Mouse (Mus musculus) MEL (cell line): ENCODE measurements around the gene Slc44a5. TPM values are rescaled to one million over a fixed set of nuclear protein-coding genes. Genes with fewer than 3 reads are reported as not detected.

ENCODE experiments used
- DNase-seq: peaks from one replicate; pipeline ENCODE4 v3.0.0; 2011; ENCODE audit warnings: low read depth, low spot score
- H3K27ac ChIP-seq: 2 replicates; pipeline ENCODE4 v1.5.1; 2012; ENCODE audit warnings: low read depth, mild to moderate bottlenecking, control low read depth, low read length, moderate library complexity; ENCODE audit not compliant: control insufficient read depth
- H3K27me3 ChIP-seq, 2 experiments: fragments of 150-350 bp in 1 of 2; sonication (generic) in 1 of 2; 2 replicates each; pipeline ENCODE4 v1.6.1; 2012; ENCODE audit warnings: low read length in 2 of 2, mild to moderate bottlenecking in 2 of 2, improper control_type of control experiment in 1 of 2, moderate library complexity in 1 of 2; ENCODE audit not compliant: insufficient read depth in 2 of 2, control insufficient read depth in 1 of 2
- H3K36me3 ChIP-seq, 2 experiments: 2 replicates each; pipeline ENCODE4 v1.6.1; 2012 to 2014; ENCODE audit warnings: low read length in 2 of 2, improper control_type of control experiment in 1 of 2, inconsistent platforms in 1 of 2, mild to moderate bottlenecking in 1 of 2; ENCODE audit not compliant: insufficient read depth in 2 of 2, control insufficient read depth in 1 of 2
- H3K4me1 ChIP-seq, 2 experiments: fragments of 150-350 bp in 1 of 2; sonication (generic) in 1 of 2; 2 replicates each; pipeline ENCODE4 v1.6.1; 2012; ENCODE audit warnings: low read length in 2 of 2, improper control_type of control experiment in 1 of 2, mild to moderate bottlenecking in 1 of 2; ENCODE audit not compliant: insufficient read depth in 2 of 2, control insufficient read depth in 1 of 2
- H3K4me3 ChIP-seq, 2 experiments: fragments of 150-350 bp in 1 of 2; sonication (generic) in 1 of 2; 2 replicates each; pipeline ENCODE4 v1.5.1; 2012; ENCODE audit warnings: low read depth in 2 of 2, low read length in 2 of 2, mild to moderate bottlenecking in 2 of 2, moderate library complexity in 2 of 2, control low read depth in 1 of 2, improper control_type of control experiment in 1 of 2; ENCODE audit not compliant: control insufficient read depth in 1 of 2, insufficient read depth in 1 of 2
- H3K79me2 ChIP-seq: 2 replicates; pipeline ENCODE4 v1.6.1; 2012; ENCODE audit warnings: mild to moderate bottlenecking, low read length, moderate library complexity; ENCODE audit not compliant: control insufficient read depth, poor library complexity, insufficient read depth
- H3K9ac ChIP-seq: 2 replicates; pipeline ENCODE4 v1.6.1; 2012; ENCODE audit warnings: low read depth, mild to moderate bottlenecking, control low read depth, low read length, moderate library complexity; ENCODE audit not compliant: control insufficient read depth, poor library complexity, severe bottlenecking
- H3K9me3 ChIP-seq: fragments of 150-350 bp; sonication (generic); replicated peaks from 2 replicates; pipeline ENCODE4 v1.6.1; 2012; ENCODE audit warnings: mild to moderate bottlenecking, low read length, improper control_type of control experiment, moderate library complexity; ENCODE audit not compliant: insufficient read depth
- BHLHE40 ChIP-seq: IDR thresholded peaks from 2 replicates; pipeline ENCODE4 v1.6.1; 2012; ENCODE audit warnings: low read depth, mild to moderate bottlenecking, inconsistent platforms, low read length, improper control_type of control experiment, borderline replicate concordance
- CTCF ChIP-seq, 3 experiments: IDR thresholded peaks in 2 of 3; conservative IDR thresholded peaks in 1 of 3; 2 replicates each; pipeline ENCODE4 v1.5.1; 2011 to 2012; ENCODE audit warnings: low read length in 3 of 3, low read depth in 2 of 3, mild to moderate bottlenecking in 2 of 3, improper control_type of control experiment in 1 of 3, inconsistent platforms in 1 of 3, mixed read lengths in 1 of 3, moderate library complexity in 1 of 3; ENCODE audit not compliant: control insufficient read depth in 1 of 3, insufficient read depth in 1 of 3, poor library complexity in 1 of 3, severe bottlenecking in 1 of 3
- ETS1 ChIP-seq: IDR thresholded peaks from 2 replicates; pipeline ENCODE4 v1.6.1; 2012; ENCODE audit warnings: low read depth, mild to moderate bottlenecking, inconsistent platforms, low read length, improper control_type of control experiment, moderate library complexity
- GABPA ChIP-seq: IDR thresholded peaks from 2 replicates; pipeline ENCODE4 v1.6.1; 2012; ENCODE audit warnings: low read depth, mild to moderate bottlenecking, inconsistent platforms, low read length, improper control_type of control experiment, moderate library complexity
- HCFC1 ChIP-seq: IDR thresholded peaks from 2 replicates; pipeline ENCODE4 v1.6.1; 2012; ENCODE audit warnings: low read depth, mild to moderate bottlenecking, inconsistent platforms, low read length, improper control_type of control experiment, moderate library complexity
- JUND ChIP-seq: IDR thresholded peaks from 2 replicates; pipeline ENCODE4 v1.6.1; 2011; ENCODE audit warnings: low read depth, mild to moderate bottlenecking, improper control_type of control experiment, low read length
- MAFK ChIP-seq: IDR thresholded peaks from 2 replicates; pipeline ENCODE4 v1.6.1; 2011; ENCODE audit warnings: low read depth, mild to moderate bottlenecking, low read length, improper control_type of control experiment, borderline replicate concordance
- MEF2A ChIP-seq: IDR thresholded peaks from 2 replicates; pipeline ENCODE4 v1.6.1; 2014; ENCODE audit warnings: low read depth, mild to moderate bottlenecking, inconsistent platforms, low read length, improper control_type of control experiment; ENCODE audit not compliant: poor library complexity, insufficient replicate concordance, severe bottlenecking; ENCODE audit errors: extremely low read depth
- MXI1 ChIP-seq: IDR thresholded peaks from 2 replicates; pipeline ENCODE4 v1.6.1; 2011; ENCODE audit warnings: mild to moderate bottlenecking, low read depth, low read length, improper control_type of control experiment
- MYB ChIP-seq: IDR thresholded peaks from 2 replicates; pipeline ENCODE4 v1.6.1; 2011; ENCODE audit warnings: mild to moderate bottlenecking, low read depth, low read length, improper control_type of control experiment
- MYC ChIP-seq: IDR thresholded peaks from 2 replicates; pipeline ENCODE4 v1.6.1; 2011; ENCODE audit warnings: low read depth, mild to moderate bottlenecking, low read length, improper control_type of control experiment, moderate library complexity
- NRF1 ChIP-seq: IDR thresholded peaks from 2 replicates; pipeline ENCODE4 v1.6.1; 2014; ENCODE audit warnings: low read depth, mild to moderate bottlenecking, inconsistent platforms, low read length, improper control_type of control experiment, moderate library complexity; ENCODE audit not compliant: poor library complexity, insufficient read depth, severe bottlenecking
- POLR2A ChIP-seq, 2 experiments: IDR thresholded peaks; 2 replicates each; pipeline ENCODE4 v1.6.1; 2011 to 2012; ENCODE audit warnings: low read length in 2 of 2, mild to moderate bottlenecking in 2 of 2, control low read depth in 1 of 2, improper control_type of control experiment in 1 of 2, low read depth in 1 of 2, moderate library complexity in 1 of 2; ENCODE audit not compliant: control insufficient read depth in 1 of 2, insufficient read depth in 1 of 2, poor library complexity in 1 of 2
- POLR2AphosphoS2 ChIP-seq: IDR thresholded peaks from 2 replicates; pipeline ENCODE4 v1.6.1; 2011; ENCODE audit warnings: low read length, improper control_type of control experiment
- RAD21 ChIP-seq: IDR thresholded peaks from 2 replicates; pipeline ENCODE4 v1.6.1; 2011; ENCODE audit warnings: mild to moderate bottlenecking, low read depth, low read length, improper control_type of control experiment
- SIN3A ChIP-seq: IDR thresholded peaks from 2 replicates; pipeline ENCODE4 v1.6.1; 2012; ENCODE audit warnings: low read length, improper control_type of control experiment, inconsistent platforms
- TCF12 ChIP-seq: IDR thresholded peaks from 2 replicates; pipeline ENCODE4 v1.6.1; 2014; ENCODE audit warnings: low read depth, mild to moderate bottlenecking, inconsistent platforms, low read length, improper control_type of control experiment, moderate library complexity
- UBTF ChIP-seq: IDR thresholded peaks from 2 replicates; pipeline ENCODE4 v1.6.1; 2012; ENCODE audit warnings: low read depth, mild to moderate bottlenecking, inconsistent platforms, low read length, improper control_type of control experiment, moderate library complexity, borderline replicate concordance; ENCODE audit not compliant: insufficient read depth
- USF1 ChIP-seq: IDR thresholded peaks from 2 replicates; pipeline ENCODE4 v1.6.1; 2014; ENCODE audit warnings: low read depth, mild to moderate bottlenecking, inconsistent platforms, low read length, improper control_type of control experiment, moderate library complexity
- USF2 ChIP-seq, 2 experiments: IDR thresholded peaks; 2 replicates each; pipeline ENCODE4 v1.6.1; 2011 to 2012; ENCODE audit warnings: improper control_type of control experiment in 2 of 2, low read length in 2 of 2, borderline replicate concordance in 1 of 2, inconsistent platforms in 1 of 2, low read depth in 1 of 2, mild to moderate bottlenecking in 1 of 2; ENCODE audit not compliant: insufficient read depth in 1 of 2
- ZKSCAN1 ChIP-seq: IDR thresholded peaks from 2 replicates; pipeline ENCODE4 v1.6.1; 2012; ENCODE audit warnings: low read depth, mild to moderate bottlenecking, inconsistent platforms, low read length, improper control_type of control experiment, moderate library complexity
- ZNF384 ChIP-seq: IDR thresholded peaks from 2 replicates; pipeline ENCODE4 v1.6.1; 2012; ENCODE audit warnings: low read depth, mild to moderate bottlenecking, inconsistent platforms, low read length, improper control_type of control experiment
- polyA plus RNA-seq, 2 experiments: library from polyadenylated mRNA; stranded (reverse) in 1 of 2; unstranded in 1 of 2; fragments of >175 nt in 1 of 2; fragments of >200 nt in 1 of 2; gene quantifications; 2 replicates each; pipeline versions ENCODE4 v1.2.1 to v1.2.4; 2012; ENCODE audit warnings: low replicate concordance in 2 of 2, low read depth in 1 of 2; ENCODE audit not compliant: insufficient read length in 2 of 2, insufficient read depth in 1 of 2, missing spikeins in 1 of 2
- total RNA-seq: library from RNA; depleted of rRNA; stranded (reverse); fragments of 300-350 nt; gene quantifications from 2 replicates; pipeline ENCODE4 v1.2.3, GENCODE M21; 2012

Slc44a5 gene
- total and polyA plus RNA-seq, 3 experiments: not detected

DNA sequence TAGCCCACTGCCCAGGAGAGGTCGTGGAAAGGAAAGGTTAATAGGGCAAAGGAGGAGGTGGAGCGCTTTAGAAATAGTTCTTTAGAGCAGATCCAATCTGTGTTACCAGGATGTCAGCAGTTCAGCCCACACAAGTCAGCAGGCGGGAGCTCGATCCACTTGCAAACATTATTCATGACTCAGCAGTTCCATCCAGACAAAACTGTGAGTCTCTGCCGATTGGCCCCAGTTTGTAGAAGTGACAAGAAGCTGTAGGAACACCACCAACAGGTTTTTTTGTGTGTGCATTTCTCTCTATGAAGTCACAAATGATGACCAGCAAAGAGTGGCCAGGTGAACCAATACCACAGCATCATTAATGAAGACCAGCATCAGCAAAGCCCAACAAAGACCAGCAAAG lies 28.1 kb downstream of the Slc44a5 start:
- no peak for DNase-seq
- no peak overlapping the region for H3K27ac ChIP-seq
- no peak overlapping the region for H3K4me3 ChIP-seq
- H3K9ac ChIP-seq: no peak overlapping the region
- H3K9me3 ChIP-seq: no peaks in the 10 kb centered on the region
- no peaks in the 10 kb centered on the region for H3K36me3 ChIP-seq
- H3K27me3 ChIP-seq: peaks cover 0 to 2% of the 10 kb centered on the region in 2 experiments; a peak in 2 of 4 replicates
- no peaks in the 10 kb centered on the region for H3K79me2 ChIP-seq
- TF ChIP-seq POLR2A (IDR thresholded peaks at IDR 0.05; ENCODE audit: control insufficient read depth in 1 of 2, insufficient read depth in 1 of 2, low read depth in 1 of 2, low read length in 2 of 2, poor library complexity in 1 of 2) (no peak), UBTF (no peak), ETS1 (no peak), USF1 (no peak), CTCF (IDR thresholded peaks at IDR 0.05 in 2 of 3, conservative IDR thresholded peaks at IDR 0.05 in 1 of 3; ENCODE audit: control insufficient read depth in 1 of 3, insufficient read depth in 1 of 3, low read depth in 2 of 3, low read length in 3 of 3, poor library complexity in 1 of 3, severe bottlenecking in 1 of 3) (no peak), MEF2A (no peak), RAD21 (no peak), MYB (no peak), HCFC1 (no peak), TCF12 (no peak), ZNF384 (no peak), POLR2AphosphoS2 (no peak), MAFK (no peak), BHLHE40 (no peak), MYC (no peak), NRF1 (no peak), MXI1 (no peak), SIN3A (no peak)
- no peaks in the 10 kb centered on the region for H3K4me1 ChIP-seq

DNA sequence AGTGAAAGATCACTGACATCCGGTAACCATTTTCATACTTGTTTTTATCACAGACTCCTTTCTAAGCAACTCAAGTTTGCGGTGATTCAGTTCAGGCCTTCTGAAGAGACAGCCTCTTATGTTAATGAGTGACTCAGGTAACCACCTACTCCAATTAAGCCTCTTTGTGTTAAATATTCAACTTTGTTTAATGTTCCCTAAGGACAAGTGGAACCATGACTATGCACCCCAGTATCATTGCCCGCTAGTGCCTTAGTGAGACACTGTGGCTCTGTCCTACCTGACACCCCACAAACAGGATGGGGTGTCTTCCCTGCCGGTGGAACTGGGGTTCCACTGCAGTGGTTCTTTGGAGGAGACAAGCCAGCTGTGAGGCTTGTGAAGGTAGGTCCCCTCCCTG lies 73.6 kb downstream of the Slc44a5 start:
- Histone ChIP-seq H3K79me2 (no peaks in the 10 kb centered on the region), H3K4me1 (no peaks in the 10 kb centered on the region), H3K9ac (no peak overlapping the region), H3K9me3 (no peaks in the 10 kb centered on the region), H3K4me3 (no peak overlapping the region), H3K36me3 (no peaks in the 10 kb centered on the region), H3K27ac (no peak overlapping the region), H3K27me3 (peaks cover 0 to 2% of the 10 kb centered on the region in 2 experiments; a peak in 1 of 4 replicates)
- TF ChIP-seq GABPA (no peak), JUND (no peak), ETS1 (no peak), USF2 (IDR thresholded peaks at IDR 0.05; ENCODE audit: borderline replicate concordance in 1 of 2, insufficient read depth in 1 of 2, low read depth in 1 of 2, low read length in 2 of 2) (no peak), ZKSCAN1 (no peak), MXI1 (no peak)
- DNase-seq: no peak
